Mouse (Mus musculus) heart, embryonic 14.5 days (tissue): ENCODE results near the gene Itgb1bp1. TPM values are rescaled to one million over a fixed set of nuclear protein-coding genes. Genes with fewer than 3 reads are reported as not detected.

Experiments used
- ATAC-seq: fragments of 200-750 bp; cut with Nextera tagmentation; 2 replicates; pipeline ENCODE4 v1.8.0; 2017; ENCODE audit warnings: low read depth, moderate TSS enrichment; ENCODE audit not compliant: insufficient number of reproducible peaks, insufficient read depth, low FRiP score
- H3K27ac ChIP-seq, 2 experiments: fragments of 200-500 bp in 1 of 2; fragments of 300-500 bp in 1 of 2; sonication (generic) in 1 of 2; replicated peaks in 1 of 2; 2 replicates each; pipeline ENCODE4 v1.5.1; 2012 to 2014; ENCODE audit warnings: low read depth in 2 of 2, low read length in 2 of 2, control low read depth in 1 of 2, mild to moderate bottlenecking in 1 of 2, mixed read lengths in 1 of 2; ENCODE audit not compliant: control insufficient read depth in 1 of 2, insufficient read depth in 1 of 2
- H3K27me3 ChIP-seq: fragments of 300-500 bp; sonication (generic); 2 replicates; pipeline ENCODE4 v1.6.1; 2014; ENCODE audit warnings: mild to moderate bottlenecking, low read length, control low read depth; ENCODE audit not compliant: control insufficient read depth, insufficient read depth
- H3K36me3 ChIP-seq: fragments of 300-500 bp; sonication (generic); 2 replicates; pipeline ENCODE4 v1.6.1; 2014; ENCODE audit warnings: mild to moderate bottlenecking, control low read depth, low read length, mixed read lengths; ENCODE audit not compliant: control insufficient read depth, insufficient read depth
- H3K4me1 ChIP-seq, 2 experiments: fragments of 200-500 bp in 1 of 2; fragments of 300-500 bp in 1 of 2; sonication (generic) in 1 of 2; 2 replicates each; pipeline ENCODE4 v1.6.1; 2012 to 2014; ENCODE audit warnings: low read length in 2 of 2, control low read depth in 1 of 2, mixed read lengths in 1 of 2; ENCODE audit not compliant: control insufficient read depth in 2 of 2, insufficient read depth in 2 of 2
- H3K4me2 ChIP-seq: fragments of 300-500 bp; sonication (generic); 2 replicates; pipeline ENCODE4 v1.6.1; 2014; ENCODE audit warnings: mild to moderate bottlenecking, low read length
- H3K4me3 ChIP-seq, 2 experiments: fragments of 200-500 bp in 1 of 2; fragments of 300-500 bp in 1 of 2; sonication (generic) in 1 of 2; 2 replicates each; pipeline ENCODE4 v1.5.1; 2012 to 2014; ENCODE audit warnings: low read length in 2 of 2, mild to moderate bottlenecking in 2 of 2, control low read depth in 1 of 2, low read depth in 1 of 2, moderate library complexity in 1 of 2; ENCODE audit not compliant: control insufficient read depth in 1 of 2, insufficient read depth in 1 of 2
- H3K9ac ChIP-seq: fragments of 300-500 bp; sonication (generic); 2 replicates; pipeline ENCODE4 v1.6.1; 2014; ENCODE audit warnings: mild to moderate bottlenecking, low read length
- H3K9me3 ChIP-seq: fragments of 300-500 bp; sonication (generic); 2 replicates; pipeline ENCODE4 v1.6.1; 2016; ENCODE audit warnings: low read length, control low read depth; ENCODE audit not compliant: control insufficient read depth
- WGBS: fragments of 180-500 bp; shearing (Covaris S2); extraction: QIAGEN DNeasy Blood & Tissue Kit; methylation state at CpG from one replicate; pipeline ENCODE4 v1.1.7; 2014; 5-methylcytosine and 5-hydroxymethylcytosine counted together
- polyA plus RNA-seq: library from polyadenylated mRNA; unstranded; fragments of >200 nt; fragmentation: Nextera tagmentation; extraction: Ambion mirVana; gene quantifications from 2 replicates; pipeline ENCODE4 v1.2.1, GENCODE M21; 2014

The Itgb1bp1 gene
- polyA plus RNA-seq, 1 experiment from 2014 or later = 39.5 TPM

DNA sequence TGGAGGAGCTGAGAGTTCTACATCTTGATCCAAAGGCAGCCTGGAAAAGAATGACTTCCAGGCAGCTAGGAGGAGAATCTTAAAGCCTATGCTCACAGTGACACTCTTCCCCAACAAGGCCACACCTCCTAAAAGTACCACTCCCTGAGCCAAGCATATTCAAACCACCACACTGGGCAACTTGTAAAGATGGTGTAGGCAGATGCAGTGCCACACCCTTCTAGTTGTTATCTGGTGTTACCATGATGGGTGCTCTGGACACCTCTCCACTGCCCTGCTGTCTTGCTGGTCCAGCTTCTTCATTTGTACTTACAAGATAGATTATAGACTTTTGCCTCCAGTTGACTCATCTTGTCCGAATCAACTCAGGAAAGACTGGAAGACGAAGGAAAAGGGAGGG lies 94.5 kb downstream of the Itgb1bp1 start:
- no peaks in the 10 kb centered on the region for H3K27me3 ChIP-seq
- H3K4me1 ChIP-seq = 0 out of 4 replicates have a peak, but pooled peaks cover 0 to 3% of the 10 kb centered on the region in 2 experiments
- no peak overlapping the region for H3K27ac ChIP-seq
- H3K4me3 ChIP-seq = no peak overlapping the region
- no peak overlapping the region for H3K9ac ChIP-seq
- H3K9me3 ChIP-seq = no peaks in the 10 kb centered on the region
- 67% methylated on average over 2 of the region's 2 CpGs for WGBS
- no peaks in the 10 kb centered on the region for H3K36me3 ChIP-seq
- no peak overlapping the region for H3K4me2 ChIP-seq
- ATAC-seq = no peak

Other genes with a start within 250 kb of the Itgb1bp1 start
- gene Cpsf3, start 893 bp downstream of the Itgb1bp1 start, polyA plus RNA-seq = 69.3 and 70.5 TPM in 2 replicates
- 46.7 and 48.7 TPM in 2 replicates for gene Iah1, start 30.1 kb upstream of the Itgb1bp1 start, polyA plus RNA-seq
- 26.5 and 30.2 TPM in 2 replicates for gene Adam17, start 87.3 kb upstream of the Itgb1bp1 start, polyA plus RNA-seq
- 417 and 427 TPM in 2 replicates for gene Ywhaq, start 131.4 kb upstream of the Itgb1bp1 start, polyA plus RNA-seq